Mouse (Mus musculus) cerebellum, adult 11-12 months (tissue): Measurements from ENCODE around the gene Pafah1b3.
A peak's percentile ranks its signal among the peaks of the same experiment; 100 is the strongest.
"Not testable (repeated sequence)": the region's sequence is repeated elsewhere in the genome, so short reads cannot be mapped to it uniquely, and the experiment has no call there.

Experiments used
- DNase-seq: peaks from one replicate; pipeline ENCODE4 v3.0.0; 2022

Pafah1b3 gene

GRCm38 (mm10) chr7:25266180-25266962 lies 31.4 kb downstream of the Pafah1b3 start:
- peak; percentile 62 for DNase-seq

GRCm38 (mm10) chr7:25265743-25266142 lies 32.0 kb downstream of the Pafah1b3 start:
- DNase-seq, result not testable (repeated sequence)

GRCm38 (mm10) chr7:25263968-25264870 lies 33.6 kb downstream of the Pafah1b3 start:
- DNase-seq, result no peak

DNA sequence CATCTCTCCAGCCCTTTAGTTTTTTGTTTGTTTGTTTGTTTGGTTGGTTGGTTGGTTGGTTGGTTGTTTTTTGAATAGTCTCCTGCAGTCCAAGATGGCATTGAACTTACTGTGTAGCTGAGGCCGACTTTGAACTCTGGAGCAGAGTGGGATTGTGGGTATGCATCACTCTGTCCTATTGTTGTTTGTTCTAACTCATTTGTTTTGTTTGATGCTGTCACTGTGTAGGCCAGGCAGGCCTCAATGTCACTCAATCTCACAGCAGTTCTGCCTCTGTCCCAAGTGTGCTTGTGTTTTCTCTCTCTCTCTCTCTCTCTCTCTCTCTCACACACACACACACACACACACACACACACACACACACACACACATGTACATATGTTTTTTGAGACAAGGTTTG lies 35.9 kb downstream of the Pafah1b3 start:
- DNase-seq, result no peak

DNA sequence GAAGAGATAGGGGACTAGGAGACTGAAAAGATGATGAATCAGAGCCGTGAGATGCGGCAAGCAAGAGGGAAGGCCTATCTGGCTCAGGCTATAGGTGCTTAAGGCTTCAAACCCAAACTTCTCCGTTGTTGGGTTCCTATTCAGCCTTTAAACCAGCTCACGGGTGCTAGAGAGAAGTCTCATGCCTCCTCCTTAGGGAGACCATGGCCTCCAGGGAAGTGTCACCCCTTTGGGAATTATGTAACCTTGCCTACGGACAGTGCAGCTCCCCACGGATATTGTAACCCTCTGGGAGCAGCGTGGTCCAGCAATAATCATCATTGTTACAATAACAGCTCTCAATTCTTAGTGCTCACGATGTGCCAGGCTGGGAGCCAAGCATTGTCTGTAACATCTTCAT lies 46.0 kb downstream of the Pafah1b3 start:
- no peak for DNase-seq

DNA sequence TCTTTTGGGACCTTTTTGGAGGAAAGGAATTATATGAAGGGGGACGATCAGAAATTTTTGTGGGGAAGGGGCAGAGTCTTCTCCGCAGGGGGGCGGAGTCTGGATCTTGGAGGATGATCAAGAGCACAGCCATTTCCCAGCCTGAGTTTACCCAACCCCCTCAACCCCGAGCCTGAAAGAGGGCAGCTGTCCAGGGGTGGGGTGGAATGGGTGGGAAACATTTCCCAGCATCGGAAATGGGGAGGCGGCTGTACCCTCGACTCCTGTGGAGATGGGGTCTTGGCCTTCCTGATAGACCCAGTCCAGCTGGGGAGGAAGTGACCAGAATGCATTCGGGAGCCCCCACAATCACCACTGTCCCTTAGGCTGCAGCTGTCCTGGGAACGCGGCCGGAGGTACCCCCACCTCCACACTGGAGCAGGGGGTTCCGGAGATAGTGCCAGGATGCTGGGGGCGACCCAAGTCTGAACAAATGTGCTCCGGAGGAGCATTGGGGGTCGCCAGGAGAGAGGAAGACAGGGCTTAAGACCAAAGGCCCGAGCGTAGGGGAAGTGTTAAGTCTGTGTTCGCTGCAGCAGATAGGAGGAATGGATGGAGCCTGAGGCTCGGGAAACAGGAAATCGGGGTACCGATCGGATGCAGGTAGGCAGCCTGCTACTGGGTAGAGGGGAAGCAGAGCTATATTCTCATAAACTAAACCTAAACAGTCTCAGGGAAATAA lies 46.6 kb downstream of the Pafah1b3 start:
- DNase-seq, result peak; percentile 76

- DNase-seq, result peak; percentile 91
Measured at GRCm38 (mm10) chr7:25250141-25250972, 47.4 kb downstream of the Pafah1b3 start, which contains the start of gene Erf. Gene Erf (minus strand): TSS chr7:25250761.

GRCm38 (mm10) chr7:25249314-25250140 lies 48.3 kb downstream of the Pafah1b3 start:
- DNase-seq, result peak; percentile 79

DNA sequence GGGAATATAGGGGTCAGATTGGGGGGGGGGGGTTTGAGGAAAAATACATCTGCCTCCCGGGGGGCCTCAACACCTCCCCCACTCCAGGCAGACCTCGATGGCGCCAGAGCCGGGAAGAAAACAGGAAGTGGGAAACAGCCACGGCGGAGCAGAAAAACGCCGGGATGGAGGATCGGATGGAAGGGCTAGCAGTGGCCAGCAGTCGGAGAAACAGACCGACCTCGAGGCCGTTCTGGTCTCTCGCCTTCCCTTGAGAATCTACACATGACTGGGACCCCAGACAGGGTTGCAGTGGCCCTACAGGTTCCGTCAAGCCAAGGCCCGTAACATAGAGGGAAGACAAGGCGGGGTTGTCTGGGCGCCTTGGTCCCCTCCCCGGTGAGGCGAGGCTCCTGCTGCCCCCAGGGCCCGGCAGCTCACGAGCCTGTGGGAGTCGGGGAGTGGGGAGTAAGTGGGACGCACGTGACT lies 48.9 kb downstream of the Pafah1b3 start:
- peak; percentile 78 for DNase-seq

DNA sequence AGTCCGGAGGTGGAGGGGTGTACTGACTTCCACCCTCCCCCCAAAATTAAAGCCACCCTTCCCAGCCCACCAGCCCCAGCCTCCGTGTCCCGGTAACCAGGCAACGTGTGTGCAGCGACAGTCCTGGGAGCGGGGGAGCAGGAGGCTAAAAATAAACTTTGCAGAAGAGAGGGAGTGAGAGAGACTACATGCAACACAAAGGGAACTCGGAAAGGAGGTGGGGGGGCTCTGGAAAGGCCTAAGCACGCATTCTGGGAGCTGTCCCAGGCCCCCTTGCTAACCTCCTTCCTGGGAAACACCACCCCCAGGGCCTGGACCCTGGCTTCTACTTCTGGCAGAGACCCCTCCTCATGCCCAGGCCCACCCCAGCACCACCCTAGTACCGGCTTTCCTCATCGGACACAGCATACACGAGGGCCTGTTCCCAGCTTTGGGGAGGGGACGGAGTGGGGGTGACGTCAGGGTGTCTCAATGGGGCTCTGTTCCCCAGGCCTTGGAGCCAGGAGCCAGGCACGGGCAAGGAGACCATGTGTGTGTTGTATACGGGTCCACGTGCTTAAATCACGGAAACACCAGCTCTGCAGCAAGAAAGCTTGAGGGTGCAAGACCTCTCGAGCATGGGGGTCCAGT lies 49.7 kb downstream of the Pafah1b3 start:
- peak; percentile 79 for DNase-seq

DNA sequence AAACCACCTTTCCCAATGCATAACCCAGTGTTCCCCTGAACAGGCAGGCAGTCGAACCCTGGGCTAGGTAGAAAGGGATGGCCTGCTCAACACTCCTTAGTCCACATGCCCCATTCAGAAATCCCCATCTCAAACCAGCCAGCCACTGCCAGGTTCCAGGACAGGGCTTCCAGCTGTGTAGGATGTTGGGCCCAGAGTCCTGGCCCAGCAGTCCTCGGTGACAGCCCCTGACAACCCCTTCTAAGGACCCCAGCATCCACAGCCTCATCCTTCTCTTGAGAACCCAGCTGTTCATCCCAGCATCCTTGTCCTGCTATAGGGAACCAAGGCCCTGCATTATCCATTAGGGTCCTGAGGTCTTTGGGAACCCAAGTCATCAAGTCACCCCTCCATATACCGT lies 50.3 kb downstream of the Pafah1b3 start:
- no peak for DNase-seq

- no peak for DNase-seq
Measured at GRCm38 (mm10) chr7:25246759-25247137, 51.0 kb downstream of the Pafah1b3 start.

- DNase-seq, result no peak
Measured at GRCm38 (mm10) chr7:25246079-25246758, 51.6 kb downstream of the Pafah1b3 start.
